Mouse (Mus musculus): ENCODE results near the gene Pds5b.
"Not testable (repeated sequence)": the region's sequence is repeated elsewhere in the genome, so short reads cannot be mapped to it uniquely, and the experiment has no call there.

GRCm38 (mm10) chr5:150737028-150737427 is 63.5 kb downstream of the Pds5b start:
- TF ChIP-seq POLR2A (IDR thresholded peaks at IDR 0.05; ENCODE audit: insufficient read length, low read depth); USF1 (IDR thresholded peaks at IDR 0.05; ENCODE audit: low read depth); E2F4 (IDR thresholded peaks at IDR 0.05; ENCODE audit: insufficient read depth); POLR2AphosphoS2 (IDR thresholded peaks at IDR 0.05; ENCODE audit: insufficient read length, low read depth); SRF (IDR thresholded peaks at IDR 0.05; ENCODE audit: control insufficient read depth, insufficient read length, low read depth); MAX (IDR thresholded peaks at IDR 0.05; ENCODE audit: low read depth); MYOG (IDR thresholded peaks at IDR 0.05; ENCODE audit: control insufficient read depth in 1 of 3, insufficient read depth in 1 of 3, insufficient read length in 2 of 3, low read depth in 2 of 3): not testable (repeated sequence)
